ENCODE assay signal across 8 mouse cellular contexts in genomic region chr11:101315665-101316500, GRCm38 (mm10). TPM values are rescaled to one million over a fixed set of nuclear protein-coding genes. Genes with fewer than 3 reads are reported as not detected.
DNase-seq lines count a peak whose midpoint lies in the region; ATAC-seq lines count a peak whose summit lies in the region.

Psme3 (plus strand) TSS chr11:101316213.

- peak; percentile 86 for ATAC-seq in heart, embryonic 14.5 days (ENCODE audit: insufficient number of reproducible peaks, insufficient read depth, low FRiP score, low read depth)
- ATAC-seq in liver, embryonic 13.5 days (ENCODE audit: low read depth), result peak; percentile 90
- ATAC-seq in stomach, embryonic 16.5 days (ENCODE audit: insufficient read depth, low FRiP score), result peak; percentile 91

- WGBS in heart, embryonic 14.5 days, result under 1% methylated on average over 58 of the region's 62 CpGs
- under 1% methylated on average over 62 of the region's 62 CpGs for WGBS in liver, embryonic 13.5 days (ENCODE audit: insufficient replicate concordance)
- WGBS in stomach, embryonic 16.5 days, result under 1% methylated on average over 62 of the region's 62 CpGs

- H3K9ac ChIP-seq in heart, embryonic 14.5 days (ENCODE audit: low read length), result peak within 1 kb of the TSS; percentile 95
- peak within 1 kb of the TSS; percentile 99 for H3K9ac ChIP-seq in liver, embryonic 13.5 days
- H3K9ac ChIP-seq in stomach, embryonic 16.5 days (ENCODE audit: low read length), result peak within 1 kb of the TSS; percentile 92

- DNase-seq in CD4-positive, CD25-positive, alpha-beta regulatory T cell, adult 2 months (ENCODE audit: low read depth, low spot score), result peak; percentile 92
- DNase-seq in fibroblast of lung, adult 2 months (ENCODE audit: low read depth), result peak; percentile 70
- peak; percentile 95 for DNase-seq in kidney, postnatal 14 days
- DNase-seq in liver, embryonic 13.5 days, result peak; percentile 90
- peak; percentile 98 for DNase-seq in neural tube, embryonic 10.5 days (ENCODE audit: extremely low spot score, low spot score)

- H3K9me3 ChIP-seq in heart, embryonic 14.5 days (ENCODE audit: control insufficient read depth, low read length), result no peaks in the 10 kb centered on the region
- no peaks in the 10 kb centered on the region for H3K9me3 ChIP-seq in liver, embryonic 13.5 days (replicated peaks)
- H3K9me3 ChIP-seq in stomach, embryonic 16.5 days (replicated peaks; ENCODE audit: control insufficient read depth, low read length), result no peaks in the 10 kb centered on the region

- no peaks in the 10 kb centered on the region for H3K27me3 ChIP-seq in heart, embryonic 14.5 days (ENCODE audit: control insufficient read depth, insufficient read depth, low read length)
- no peaks in the 10 kb centered on the region for H3K27me3 ChIP-seq in liver, embryonic 13.5 days
- no peaks in the 10 kb centered on the region for H3K27me3 ChIP-seq in stomach, embryonic 16.5 days (ENCODE audit: control insufficient read depth, insufficient read depth, low read length)

- H3K36me3 ChIP-seq in heart, embryonic 14.5 days (ENCODE audit: control insufficient read depth, insufficient read depth, low read length), result peaks cover 40% of the 10 kb centered on the region
- peaks cover 35% of the 10 kb centered on the region for H3K36me3 ChIP-seq in liver, embryonic 13.5 days
- peaks cover 4% of the 10 kb centered on the region for H3K36me3 ChIP-seq in stomach, embryonic 16.5 days (ENCODE audit: control insufficient read depth, insufficient read depth, low read length)

- H3K4me1 ChIP-seq in brown adipose tissue, adult 24 weeks (ENCODE audit: control insufficient read depth, insufficient read depth, insufficient read length, low read length), result peaks cover 3% of the 10 kb centered on the region; the same call in 1 of the 2 replicates
- H3K4me1 ChIP-seq in heart, embryonic 14.5 days (ENCODE audit: control insufficient read depth in 2 of 2, insufficient read depth in 2 of 2, low read length in 2 of 2), result peaks cover 0 to 9% of the 10 kb centered on the region in 2 experiments; a peak in 2 of 4 replicates
- peaks cover 52% of the 10 kb centered on the region for H3K4me1 ChIP-seq in liver, embryonic 13.5 days (replicated peaks)
- H3K4me1 ChIP-seq in stomach, embryonic 16.5 days (ENCODE audit: control insufficient read depth, insufficient read depth, low read length), result peaks cover 8% of the 10 kb centered on the region

- peak within 1 kb of the TSS; percentile 77 for H3K4me2 ChIP-seq in heart, embryonic 14.5 days (ENCODE audit: low read length)
- peak within 1 kb of the TSS; percentile 72 for H3K4me2 ChIP-seq in liver, embryonic 13.5 days
- H3K4me2 ChIP-seq in stomach, embryonic 16.5 days (ENCODE audit: low read depth, low read length), result peak within 1 kb of the TSS; percentile 82

- H3K27ac ChIP-seq in brown adipose tissue, adult 24 weeks (replicated peaks; ENCODE audit: low read depth, low read length), result peak within 1 kb of the TSS; percentile 95
- peak within 1 kb of the TSS; percentile 79 to 81 for H3K27ac ChIP-seq in heart, embryonic 14.5 days (replicated peaks in 1 of 2; ENCODE audit: control insufficient read depth in 1 of 2, insufficient read depth in 1 of 2, low read depth in 2 of 2, low read length in 2 of 2)
- peak within 1 kb of the TSS; percentile 96 for H3K27ac ChIP-seq in liver, embryonic 13.5 days
- H3K27ac ChIP-seq in stomach, embryonic 16.5 days (ENCODE audit: low read length), result peak within 1 kb of the TSS; percentile 82

- peak within 1 kb of the TSS; percentile 93 for H3K4me3 ChIP-seq in brown adipose tissue, adult 24 weeks (ENCODE audit: insufficient read depth, low read depth, low read length)
- peak within 1 kb of the TSS; percentile 91 to 98 for H3K4me3 ChIP-seq in heart, embryonic 14.5 days (ENCODE audit: control insufficient read depth in 1 of 2, insufficient read depth in 1 of 2, low read depth in 1 of 2, low read length in 2 of 2)
- peak within 1 kb of the TSS; percentile 98 for H3K4me3 ChIP-seq in liver, embryonic 13.5 days (replicated peaks)
- H3K4me3 ChIP-seq in stomach, embryonic 16.5 days (replicated peaks; ENCODE audit: low read length), result peak within 1 kb of the TSS; percentile 91

RNA-seq across cellular contexts. Expression of gene Psme3, which starts in this region (rescaled TPM):
- polyA plus RNA-seq in brown adipose tissue, adult 24 weeks (2012; ENCODE audit: insufficient read depth, insufficient read length, missing spikeins), result 58.0 and 79.6 TPM in 2 replicates
- 62.5 and 66.5 TPM in 2 replicates for polyA plus RNA-seq in heart, embryonic 14.5 days (2014; fragmentation: Nextera tagmentation; extraction: Ambion mirVana)
- polyA plus RNA-seq in liver, embryonic 13.5 days (2015; fragmentation: Nextera tagmentation; extraction: Ambion mirVana), result 198 and 239 TPM in 2 replicates
- 98.2 and 107 TPM in 2 replicates for polyA plus RNA-seq in stomach, embryonic 16.5 days (2015; fragmentation: Nextera tagmentation; extraction: Ambion mirVana)

Comparison
In these comparisons a context has a peak if more than half of its experiments do, and no peak if none do; other contexts are left out.
1. Peak in every context shown above with its lines: DNase-seq, ATAC-seq, H3K4me3 ChIP-seq and H3K27ac ChIP-seq.